8 mouse cellular contexts compared by ENCODE assay signal in the genomic region with DNA sequence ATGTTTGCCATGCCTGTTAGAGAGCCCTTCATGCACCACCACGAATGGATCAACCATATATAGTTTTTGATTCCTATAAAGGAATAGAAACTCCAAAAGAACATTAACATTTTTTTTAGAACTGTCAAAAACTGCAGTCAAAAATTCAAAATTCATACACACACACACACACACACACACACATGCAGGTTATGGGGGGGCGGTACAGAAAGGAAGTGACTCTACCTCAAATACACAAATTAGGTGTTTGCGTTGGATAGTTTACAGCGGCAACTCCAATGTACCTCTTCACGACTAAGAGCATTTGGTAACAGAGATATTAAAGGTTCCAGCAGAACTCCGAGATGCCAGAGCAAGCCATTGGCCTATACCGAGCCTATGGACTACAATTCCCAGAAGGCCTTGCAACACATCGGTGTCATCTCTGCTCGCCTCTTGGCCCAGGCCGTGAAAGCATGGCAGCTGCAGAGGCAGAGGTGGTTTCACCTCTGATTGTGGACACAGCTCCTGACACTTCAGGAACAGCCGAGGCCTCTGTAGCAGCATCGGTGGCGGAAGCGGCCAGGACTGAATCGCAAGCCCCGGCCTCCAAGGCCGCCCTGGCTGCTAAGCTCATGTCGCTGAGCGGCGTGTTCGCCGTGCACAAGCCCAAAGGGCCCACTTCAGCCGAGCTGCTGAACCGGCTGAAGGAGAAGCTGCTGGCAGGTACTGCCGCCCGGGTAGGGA. TPM values are rescaled to one million over a fixed set of nuclear protein-coding genes. Genes with fewer than 3 reads are reported as not detected.
DNase-seq lines count a peak whose midpoint lies in the region; ATAC-seq and TF ChIP-seq lines count a peak whose summit lies in the region.

A gene (plus strand): TSS at position 421 of the 726 bp plus-strand sequence.

- H3K4me3 ChIP-seq in forebrain, embryonic 13.5 days, result peak within 1 kb of the TSS; percentile 79
- H3K4me3 ChIP-seq in liver, postnatal 0 days (ENCODE audit: low read depth, low read length), result peak within 1 kb of the TSS; percentile 81
- H3K4me3 ChIP-seq in neural tube, embryonic 14.5 days (ENCODE audit: low read depth, low read length), result peak within 1 kb of the TSS; percentile 65

- peak; percentile 99 for ATAC-seq in cerebellum, adult (ENCODE audit: insufficient number of reproducible peaks, low FRiP score, low TSS enrichment)
- ATAC-seq in forebrain, embryonic 13.5 days, result peak; percentile 99
- ATAC-seq in liver, postnatal 0 days, result peak; percentile 99
- ATAC-seq in neural tube, embryonic 14.5 days (ENCODE audit: low read depth), result peak; percentile 99

- peak; percentile 83 for DNase-seq in ES-CJ7 (ENCODE audit: low read depth, low spot score)
- DNase-seq in heart, postnatal 10 days, result peak; percentile 91 to 93
- DNase-seq in large intestine, adult 2 months (ENCODE audit: low read depth, low spot score), result peak; percentile 77
- DNase-seq in liver, postnatal 0 days, result peak; percentile 83
- peak; percentile 80 for DNase-seq in testis, postnatal 10 days (ENCODE audit: low spot score)

- no peaks in the 10 kb centered on the region for H3K9me3 ChIP-seq in forebrain, embryonic 13.5 days (replicated peaks)
- H3K9me3 ChIP-seq in liver, postnatal 0 days (ENCODE audit: low read length), result no peaks in the 10 kb centered on the region
- H3K9me3 ChIP-seq in neural tube, embryonic 14.5 days (ENCODE audit: control insufficient read depth, low read length), result no peaks in the 10 kb centered on the region

- TF ChIP-seq CTCF in liver, postnatal 0 days (IDR thresholded peaks at IDR 0.05; ENCODE audit: low read depth), result no peak

- WGBS in forebrain, embryonic 13.5 days, result 5% methylated on average over 26 of the region's 26 CpGs
- 5% methylated on average over 26 of the region's 26 CpGs for WGBS in large intestine, adult 2 months
- 4% methylated on average over 26 of the region's 26 CpGs for WGBS in liver, postnatal 0 days (ENCODE audit: insufficient replicate concordance)
- WGBS in neural tube, embryonic 14.5 days, result 4% methylated on average over 26 of the region's 26 CpGs

- H3K36me3 ChIP-seq in forebrain, embryonic 13.5 days (ENCODE audit: poor library complexity, severe bottlenecking), result no peaks in the 10 kb centered on the region
- H3K36me3 ChIP-seq in liver, postnatal 0 days (replicated peaks; ENCODE audit: insufficient read depth, low read length), result no peaks in the 10 kb centered on the region
- no peaks in the 10 kb centered on the region for H3K36me3 ChIP-seq in neural tube, embryonic 14.5 days (ENCODE audit: control insufficient read depth, insufficient read depth, low read length)

- H3K4me1 ChIP-seq in forebrain, embryonic 13.5 days, result peaks cover 24% of the 10 kb centered on the region
- 0 out of 2 replicates have a peak, but pooled peaks cover 4% of the 10 kb centered on the region for H3K4me1 ChIP-seq in liver, postnatal 0 days (ENCODE audit: insufficient read depth)
- H3K4me1 ChIP-seq in neural tube, embryonic 14.5 days (ENCODE audit: control insufficient read depth, insufficient read depth, low read length), result 0 out of 2 replicates have a peak, but pooled peaks cover 4% of the 10 kb centered on the region

- peak within 1 kb of the TSS; percentile 81 for H3K9ac ChIP-seq in forebrain, embryonic 13.5 days
- H3K9ac ChIP-seq in liver, postnatal 0 days (replicated peaks), result peak within 1 kb of the TSS; percentile 89
- peak within 1 kb of the TSS; percentile 66 for H3K9ac ChIP-seq in neural tube, embryonic 14.5 days (replicated peaks; ENCODE audit: low read depth, low read length)

- peak within 1 kb of the TSS; percentile 55 for H3K27ac ChIP-seq in forebrain, embryonic 13.5 days
- H3K27ac ChIP-seq in liver, postnatal 0 days (ENCODE audit: low read depth), result peak within 1 kb of the TSS; percentile 74
- H3K27ac ChIP-seq in neural tube, embryonic 14.5 days (ENCODE audit: low read depth, low read length), result peak within 1 kb of the TSS; percentile 56; the same call in 1 of the 2 replicates

- no peaks in the 10 kb centered on the region for H3K27me3 ChIP-seq in forebrain, embryonic 13.5 days
- H3K27me3 ChIP-seq in liver, postnatal 0 days (ENCODE audit: insufficient read depth, low read length), result no peaks in the 10 kb centered on the region
- H3K27me3 ChIP-seq in neural tube, embryonic 14.5 days (ENCODE audit: control insufficient read depth, insufficient read depth, low read length), result no peaks in the 10 kb centered on the region

- TF ChIP-seq EP300 in liver, postnatal 0 days (IDR thresholded peaks at IDR 0.05; ENCODE audit: low read depth), result no peak

- intact Hi-C loops in heart, postnatal 10 days (cut with DNase I), result loop anchor here (10.0 kb wide), 1 partner anchor 298 kb away; no protein-coding TSS in a partner anchor

- peak within 1 kb of the TSS; percentile 70 for H3K4me2 ChIP-seq in forebrain, embryonic 13.5 days
- peak within 1 kb of the TSS; percentile 82 for H3K4me2 ChIP-seq in liver, postnatal 0 days (ENCODE audit: low read depth, low read length)
- H3K4me2 ChIP-seq in neural tube, embryonic 14.5 days (ENCODE audit: low read depth, low read length), result peak within 1 kb of the TSS; percentile 70

RNA-seq across cellular contexts. Expression of the gene that starts here (rescaled TPM):
- 14.5 and 14.8 TPM in 2 replicates for polyA plus RNA-seq in forebrain, embryonic 13.5 days (2015; fragmentation: Nextera tagmentation; extraction: Ambion mirVana)
- 1 to 10 TPM; 7.7 to 8.8 TPM for total RNA-seq in heart, postnatal 10 days (2021)
- 3.5 and 4.1 TPM in 2 replicates for polyA plus RNA-seq in large intestine, adult 2 months (2012; rRNA removed)
- 7.7 and 8.6 TPM in 2 replicates for polyA plus RNA-seq in liver, postnatal 0 days (2015; fragmentation: Nextera tagmentation; extraction: Ambion mirVana)
- polyA plus RNA-seq in neural tube, embryonic 14.5 days (2014; fragmentation: Nextera tagmentation; extraction: Ambion mirVana), result 12.3 and 14.9 TPM in 2 replicates

Comparison
In these comparisons a context has a peak if more than half of its experiments do, and no peak if none do; other contexts are left out.
1. Peak in every context shown above with its lines: DNase-seq, ATAC-seq, H3K4me3 ChIP-seq and H3K27ac ChIP-seq.